Mouse (Mus musculus): ENCODE measurements around the gene Ube2b. TPM values are rescaled to one million over a fixed set of nuclear protein-coding genes. Genes with fewer than 3 reads are reported as not detected.

The Ube2b gene
- polyA plus RNA-seq, 1 experiment from 2014 or later, result 215 TPM

DNA sequence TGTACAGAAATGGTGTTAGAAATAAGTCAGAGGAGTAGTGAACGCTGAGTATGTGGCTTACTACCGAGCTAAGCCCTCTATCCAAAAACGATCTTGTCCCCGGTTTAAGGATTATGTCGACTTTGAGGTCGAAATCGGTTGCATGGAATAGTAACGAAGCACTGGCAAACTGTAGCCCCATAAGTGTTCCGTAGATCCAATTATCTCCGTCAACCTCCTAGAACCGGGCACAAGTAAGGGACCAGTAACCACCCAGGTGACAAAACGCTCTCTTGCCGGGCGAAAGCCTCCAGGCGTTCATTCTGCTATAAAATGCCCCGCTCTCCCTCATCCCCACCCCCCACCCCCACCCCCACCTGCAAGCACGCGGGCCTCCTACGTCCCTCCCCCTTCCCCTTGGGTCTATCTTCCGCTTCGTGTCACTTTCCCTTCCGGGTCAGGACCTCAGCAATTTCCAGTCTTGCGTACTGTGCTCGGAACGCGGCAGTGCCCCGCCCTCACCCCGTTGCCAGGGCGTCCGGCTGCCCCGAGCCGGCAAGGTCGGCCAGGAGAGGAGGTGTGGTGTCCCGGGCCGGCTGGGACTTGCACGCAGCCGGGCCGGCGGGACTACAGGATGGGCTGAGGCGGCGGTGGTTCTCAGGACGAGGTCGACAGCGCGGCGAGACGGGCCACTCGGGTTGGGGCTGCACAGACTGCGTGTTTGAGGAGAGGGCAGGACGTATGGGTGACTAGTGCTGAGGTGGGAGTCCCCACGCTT is 3.4 kb upstream of the Ube2b start, which contains the start of gene Cdkl3:
Gene Cdkl3 (plus strand): TSS at position 450 of the 757 bp plus-strand sequence.
- under 1% methylated on average over 51 of the region's 51 CpGs for WGBS
- H3K27me3 ChIP-seq, result no peaks in the 10 kb centered on the region

DNA sequence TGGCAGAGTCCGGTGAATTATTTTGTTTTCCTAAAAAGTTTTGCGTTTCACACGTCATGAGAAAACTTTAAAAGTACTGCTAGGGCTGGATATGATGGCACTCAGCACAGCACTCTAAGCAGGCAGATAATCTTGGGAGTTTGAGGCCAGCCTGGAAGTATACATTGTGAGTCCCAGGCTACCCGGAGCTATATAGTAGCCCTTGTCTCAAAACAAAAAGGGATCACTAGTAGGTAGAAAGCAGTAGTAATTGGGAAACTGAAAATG is 2.9 kb upstream of the Ube2b start:
- Histone ChIP-seq H3K9me3 (no peaks in the 10 kb centered on the region), H3K36me3 (no peaks in the 10 kb centered on the region), H3K27ac (peak overlapping the region; percentile 93), H3K27me3 (no peaks in the 10 kb centered on the region), H3K4me3 (peak overlapping the region; percentile 86), H3K4me2 (peak overlapping the region; percentile 70), H3K4me1 (peaks cover 32% of the 10 kb centered on the region), H3K9ac (peak overlapping the region; percentile 79)
- WGBS, result 17% methylated on average over 4 of the region's 4 CpGs
- ATAC-seq (ENCODE audit: borderline replicate concordance, extremely low read depth, low FRiP score, low TSS enrichment), result no peak

More for the DNA sequence above, 3.4 kb upstream of the Ube2b start, which contains the start of gene Cdkl3:
- H3K27ac ChIP-seq, result peak within 1 kb of the TSS; percentile 95
- H3K9me3 ChIP-seq, result no peaks in the 10 kb centered on the region
- H3K4me2 ChIP-seq, result peak within 1 kb of the TSS; percentile 70
- H3K4me3 ChIP-seq, result peak within 1 kb of the TSS; percentile 86
- peak within 1 kb of the TSS; percentile 79 for H3K9ac ChIP-seq
- peaks cover 27% of the 10 kb centered on the region for H3K4me1 ChIP-seq
- no peaks in the 10 kb centered on the region for H3K36me3 ChIP-seq
- peak; percentile 88 for ATAC-seq (ENCODE audit: borderline replicate concordance, extremely low read depth, low FRiP score, low TSS enrichment)

DNA sequence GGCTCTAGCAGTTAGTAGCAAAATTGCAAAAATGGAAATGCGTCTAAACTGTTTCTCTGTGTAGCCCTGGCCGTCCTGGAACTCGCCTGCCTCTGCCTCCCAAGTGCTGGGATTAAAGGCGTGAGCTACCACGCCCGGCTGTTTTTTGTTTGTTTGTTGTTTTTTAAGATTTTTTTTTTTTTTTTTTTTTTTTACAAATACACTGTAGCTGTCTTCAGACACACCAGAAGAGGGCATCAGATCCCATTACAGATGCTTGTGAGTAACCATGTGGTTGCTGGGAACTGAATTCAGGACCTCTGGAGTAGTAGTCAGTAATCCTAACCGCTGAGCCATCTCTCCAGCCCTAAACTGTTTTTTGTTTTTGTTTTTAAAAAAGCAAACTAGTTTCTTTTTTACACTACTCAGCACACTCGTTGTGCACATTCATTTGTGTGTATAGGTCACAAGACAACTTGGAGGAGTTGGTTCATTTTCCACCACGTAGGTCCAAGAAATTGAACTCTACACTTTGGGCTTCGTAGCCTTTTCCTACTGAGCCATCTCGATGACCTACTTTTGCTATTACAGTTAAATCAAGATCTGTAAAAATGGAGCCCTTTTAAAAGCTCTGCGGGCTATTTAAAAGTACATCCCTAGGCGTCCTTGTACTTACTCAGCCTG is 2.4 kb upstream of the Ube2b start:
- peak overlapping the region; percentile 93 for H3K27ac ChIP-seq
- H3K36me3 ChIP-seq, result no peaks in the 10 kb centered on the region
- H3K4me2 ChIP-seq, result peak overlapping the region; percentile 70
- H3K4me1 ChIP-seq, result peaks cover 36% of the 10 kb centered on the region
- peak overlapping the region; percentile 79 for H3K9ac ChIP-seq
- H3K9me3 ChIP-seq, result no peaks in the 10 kb centered on the region
- peak overlapping the region; percentile 86 for H3K4me3 ChIP-seq
- WGBS, result 73% methylated on average over 13 of the region's 13 CpGs
- H3K27me3 ChIP-seq, result no peaks in the 10 kb centered on the region
- ATAC-seq (ENCODE audit: borderline replicate concordance, extremely low read depth, low FRiP score, low TSS enrichment), result no peak

DNA sequence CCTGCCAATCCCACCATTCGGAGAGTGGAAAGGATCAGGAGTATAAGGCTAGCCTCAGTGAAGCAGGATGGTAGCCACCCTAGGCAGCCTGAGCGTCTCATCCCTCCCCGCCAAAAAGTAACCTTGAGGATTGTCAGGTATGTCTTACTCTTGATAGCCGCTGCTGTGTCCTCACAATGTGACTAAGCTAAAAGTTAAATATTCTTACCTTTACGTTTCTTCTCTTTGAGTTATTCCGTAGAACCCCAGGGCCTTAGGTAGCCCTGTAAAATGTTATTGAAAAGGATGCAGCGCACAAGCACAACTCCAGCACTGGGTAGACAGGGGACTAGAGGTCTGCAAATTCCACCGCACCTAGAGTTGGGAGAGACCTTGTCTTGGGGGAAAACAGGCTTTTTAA is 1.3 kb upstream of the Ube2b start:
- H3K4me1 ChIP-seq, result peaks cover 42% of the 10 kb centered on the region
- 89% methylated on average over 8 of the region's 8 CpGs for WGBS
- no peak overlapping the region for H3K4me3 ChIP-seq
- H3K9me3 ChIP-seq, result no peaks in the 10 kb centered on the region
- no peak overlapping the region; the same call in 1 of the 2 replicates for H3K27ac ChIP-seq
- peak overlapping the region; percentile 69; the same call in 1 of the 2 replicates for H3K4me2 ChIP-seq
- H3K27me3 ChIP-seq, result no peaks in the 10 kb centered on the region
- ATAC-seq (ENCODE audit: borderline replicate concordance, extremely low read depth, low FRiP score, low TSS enrichment), result no peak
- no peak overlapping the region for H3K9ac ChIP-seq
- peaks cover 9% of the 10 kb centered on the region for H3K36me3 ChIP-seq

DNA sequence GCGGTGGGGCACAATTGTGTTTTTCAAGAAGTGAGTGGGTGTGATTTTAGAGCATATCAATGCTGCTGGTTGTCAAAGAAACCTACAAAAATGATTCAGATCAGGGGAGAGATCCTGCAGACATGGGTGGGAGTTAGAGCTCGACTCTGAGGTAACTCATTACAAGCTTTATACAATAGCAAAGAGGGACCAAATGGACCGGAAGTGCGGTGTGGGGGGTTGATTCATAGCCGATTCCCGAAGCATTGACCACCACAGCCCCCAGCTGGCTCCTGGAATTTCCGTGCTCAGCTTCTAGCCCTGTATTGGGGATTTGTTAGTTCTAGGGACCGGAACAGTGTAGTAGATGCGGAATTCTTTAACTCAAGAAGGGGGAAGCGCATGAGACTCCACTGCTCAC is 779 bp upstream of the Ube2b start:
- Histone ChIP-seq H3K27me3 (no peaks in the 10 kb centered on the region), H3K4me3 (peak overlapping the region; percentile 93; the same call in 1 of the 2 replicates), H3K36me3 (peaks cover 14% of the 10 kb centered on the region), H3K4me1 (peaks cover 42% of the 10 kb centered on the region), H3K27ac (peak overlapping the region; percentile 98), H3K9ac (no peak overlapping the region), H3K4me2 (peak overlapping the region; percentile 69), H3K9me3 (no peaks in the 10 kb centered on the region)
- WGBS, result 67% methylated on average over 10 of the region's 10 CpGs
- no peak for ATAC-seq (ENCODE audit: borderline replicate concordance, extremely low read depth, low FRiP score, low TSS enrichment)

DNA sequence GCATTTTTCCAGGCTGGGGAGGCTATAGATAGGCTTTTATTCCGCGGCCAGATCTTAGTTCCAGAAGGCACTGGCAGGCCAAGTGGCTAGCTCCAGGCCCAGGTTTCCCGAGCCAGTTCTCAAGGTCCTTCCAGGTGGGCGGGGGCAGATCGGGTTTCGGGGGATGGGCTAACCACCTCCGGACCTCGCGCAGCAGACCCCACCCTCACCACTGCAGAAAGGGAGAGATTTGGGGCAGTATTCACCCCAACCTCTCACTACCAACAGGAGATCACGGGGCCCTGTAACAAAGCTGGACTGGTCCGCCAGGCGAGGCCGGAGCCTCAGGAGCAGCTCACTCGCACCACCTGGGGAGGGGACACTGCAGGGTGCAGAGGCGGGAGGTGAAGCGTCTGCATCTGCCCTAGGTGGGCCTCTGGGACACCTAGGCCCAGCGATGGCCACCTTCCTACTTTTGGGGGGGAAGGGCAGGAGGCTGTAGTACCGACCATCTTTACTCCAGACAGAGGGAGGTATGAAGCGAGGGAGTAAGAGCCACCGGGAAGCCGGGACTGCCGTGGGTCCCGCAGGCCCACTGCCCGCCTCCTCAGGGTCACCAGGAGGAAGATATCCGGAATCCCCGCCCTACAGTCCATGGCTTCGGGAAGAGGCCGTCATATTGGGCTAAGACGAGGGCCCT is 812 bp downstream of the Ube2b start:
- Histone ChIP-seq H3K27me3 (no peaks in the 10 kb centered on the region), H3K36me3 (peaks cover 30% of the 10 kb centered on the region), H3K9me3 (no peaks in the 10 kb centered on the region), H3K4me3 (peak overlapping the region; percentile 93), H3K4me1 (peaks cover 35% of the 10 kb centered on the region), H3K4me2 (peak overlapping the region; percentile 69), H3K9ac (peak overlapping the region; percentile 93), H3K27ac (peak overlapping the region; percentile 98)
- under 1% methylated on average over 29 of the region's 29 CpGs for WGBS
- peak; percentile 16 for ATAC-seq (ENCODE audit: borderline replicate concordance, extremely low read depth, low FRiP score, low TSS enrichment)

DNA sequence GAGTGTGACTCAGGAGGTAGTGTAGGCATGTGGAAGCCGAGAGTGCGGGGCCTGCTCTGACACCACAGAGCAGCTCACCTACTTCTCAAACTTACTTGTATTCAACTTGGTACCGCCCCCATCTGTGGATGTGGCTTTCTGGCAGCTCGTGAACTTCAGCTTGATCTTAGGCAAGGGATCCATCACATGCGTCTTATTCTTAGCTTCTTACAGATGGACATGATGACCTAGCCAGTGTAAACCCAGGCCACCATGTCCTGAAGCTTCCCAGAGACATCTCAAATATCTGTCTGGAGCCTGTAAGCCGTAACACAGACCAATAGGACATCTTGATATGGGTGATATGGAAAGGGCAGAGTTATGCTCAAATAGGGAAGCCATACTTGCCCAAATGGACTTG is 28.9 kb downstream of the Ube2b start:
- Histone ChIP-seq H3K27me3 (no peaks in the 10 kb centered on the region), H3K36me3 (peaks cover 62% of the 10 kb centered on the region), H3K9ac (no peak overlapping the region), H3K4me3 (no peak overlapping the region), H3K27ac (no peak overlapping the region), H3K4me1 (peaks cover 11% of the 10 kb centered on the region), H3K9me3 (no peaks in the 10 kb centered on the region), H3K4me2 (no peak overlapping the region)
- ATAC-seq (ENCODE audit: borderline replicate concordance, extremely low read depth, low FRiP score, low TSS enrichment), result no peak
- whole genome bisulfite sequencing, result 93% methylated on average over 6 of the region's 6 CpGs

DNA sequence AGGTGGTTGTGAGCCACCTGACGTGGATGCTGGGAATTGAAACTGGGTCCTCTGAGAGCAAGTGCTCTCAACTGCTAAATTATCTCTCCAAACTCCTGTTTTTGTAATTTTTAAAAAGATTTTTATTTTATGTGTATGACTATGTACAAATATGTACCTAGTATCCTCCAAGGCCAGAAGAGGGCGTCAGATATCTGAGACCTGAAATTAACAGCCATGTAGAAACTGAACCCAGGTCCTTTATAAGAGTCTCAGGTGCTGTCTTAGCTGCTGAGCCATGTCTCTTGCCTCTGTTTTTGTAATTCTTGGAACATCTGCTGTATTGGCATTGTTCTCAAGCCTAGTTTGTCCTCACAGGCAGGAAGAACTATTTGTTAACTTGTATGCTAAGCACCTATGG is 31.1 kb downstream of the Ube2b start:
- Histone ChIP-seq H3K36me3 (peaks cover 51% of the 10 kb centered on the region), H3K9me3 (no peaks in the 10 kb centered on the region), H3K4me2 (no peak overlapping the region), H3K4me1 (peaks cover 11% of the 10 kb centered on the region), H3K27ac (no peak overlapping the region), H3K9ac (no peak overlapping the region), H3K4me3 (no peak overlapping the region), H3K27me3 (no peaks in the 10 kb centered on the region)
- 92% methylated on average over 2 of the region's 2 CpGs for WGBS
- no peak for ATAC-seq (ENCODE audit: borderline replicate concordance, extremely low read depth, low FRiP score, low TSS enrichment)

DNA sequence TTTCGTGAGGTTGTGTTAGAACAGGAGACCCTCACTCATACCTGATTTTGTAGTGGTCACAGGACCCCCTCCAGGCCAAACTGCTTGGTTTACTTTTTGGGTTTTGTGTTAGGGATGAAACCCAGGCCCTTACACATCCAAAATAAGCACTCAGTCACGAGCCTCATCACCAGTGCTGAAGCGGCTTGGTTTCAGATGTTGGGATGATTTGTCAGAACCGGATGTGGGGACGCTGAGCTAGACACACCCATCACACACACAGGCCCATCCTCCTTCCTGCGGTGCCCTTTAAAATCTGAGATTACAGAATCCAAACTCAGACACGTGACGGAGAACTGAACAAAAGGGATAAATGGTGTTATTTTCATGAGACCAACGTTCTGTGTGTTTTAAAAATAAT is 31.7 kb downstream of the Ube2b start:
- H3K4me1 ChIP-seq, result peaks cover 11% of the 10 kb centered on the region
- H3K9ac ChIP-seq, result no peak overlapping the region
- WGBS, result 93% methylated on average over 9 of the region's 9 CpGs
- no peak overlapping the region for H3K27ac ChIP-seq
- H3K4me3 ChIP-seq, result peak overlapping the region; percentile 56; the same call in 1 of the 2 replicates
- no peaks in the 10 kb centered on the region for H3K27me3 ChIP-seq
- ATAC-seq (ENCODE audit: borderline replicate concordance, extremely low read depth, low FRiP score, low TSS enrichment), result no peak
- H3K36me3 ChIP-seq, result peaks cover 48% of the 10 kb centered on the region
- H3K9me3 ChIP-seq, result no peaks in the 10 kb centered on the region
- peak overlapping the region; percentile 76 for H3K4me2 ChIP-seq

DNA sequence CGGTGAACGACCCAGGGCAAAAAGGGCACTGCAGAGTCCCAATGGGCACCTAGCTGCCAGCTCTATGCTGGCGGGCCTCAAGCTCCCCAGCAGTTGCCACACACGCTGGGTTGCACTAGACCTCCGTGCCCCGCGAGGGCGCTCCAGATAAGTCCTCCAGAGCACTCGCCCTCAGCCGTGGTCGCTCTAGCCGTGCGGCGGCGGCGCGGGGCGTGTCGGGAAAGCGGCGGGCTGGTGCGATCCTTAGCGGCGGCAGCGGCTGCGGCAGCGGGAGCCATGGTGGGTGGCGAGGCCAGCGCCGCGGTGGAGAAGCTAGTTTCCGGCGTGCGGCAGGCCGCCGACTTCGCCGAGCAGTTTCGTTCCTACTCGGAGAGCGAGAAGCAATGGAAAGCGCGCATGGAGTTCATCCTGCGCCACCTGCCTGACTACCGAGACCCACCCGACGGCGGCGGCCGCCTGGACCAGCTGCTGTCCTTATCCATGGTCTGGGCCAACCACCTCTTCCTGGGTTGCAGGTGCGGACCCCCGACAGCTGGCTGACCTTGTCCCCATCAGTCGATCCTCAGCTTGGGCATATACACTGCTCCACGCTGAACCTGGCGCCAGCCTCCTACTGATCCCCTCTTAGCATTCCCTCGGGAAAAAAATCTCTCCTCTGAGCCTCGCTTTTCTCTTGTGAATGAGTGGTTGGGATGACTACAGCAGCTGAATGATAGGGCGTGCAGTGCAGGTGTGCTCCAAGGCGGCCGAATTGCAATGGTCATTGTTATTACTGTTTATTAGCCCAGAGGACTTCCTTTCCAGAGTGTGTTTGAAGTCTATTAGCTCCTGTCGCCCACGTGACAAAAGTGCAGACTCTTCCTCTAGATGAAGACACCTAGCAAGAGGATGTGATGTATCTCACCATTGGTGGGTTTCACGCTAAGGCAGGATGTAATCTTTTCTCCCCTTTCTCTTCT is 32.8 kb downstream of the Ube2b start, which contains the start of gene Cdkn2aipnl:
Gene Cdkn2aipnl (plus strand): TSS at position 219 of the 959 bp plus-strand sequence.
- H3K27ac ChIP-seq, result peak within 1 kb of the TSS; percentile 58; the same call in 1 of the 2 replicates
- whole genome bisulfite sequencing, result 1% methylated on average over 60 of the region's 63 CpGs
- H3K9me3 ChIP-seq, result no peaks in the 10 kb centered on the region
- H3K9ac ChIP-seq, result peak within 1 kb of the TSS; percentile 58
- peak within 1 kb of the TSS; percentile 76 for H3K4me2 ChIP-seq
- H3K4me1 ChIP-seq, result peaks cover 11% of the 10 kb centered on the region
- no peaks in the 10 kb centered on the region for H3K27me3 ChIP-seq
- H3K36me3 ChIP-seq, result peaks cover 37% of the 10 kb centered on the region
- peak; percentile 96 for ATAC-seq (ENCODE audit: borderline replicate concordance, extremely low read depth, low FRiP score, low TSS enrichment)
- peak within 1 kb of the TSS; percentile 56 for H3K4me3 ChIP-seq

DNA sequence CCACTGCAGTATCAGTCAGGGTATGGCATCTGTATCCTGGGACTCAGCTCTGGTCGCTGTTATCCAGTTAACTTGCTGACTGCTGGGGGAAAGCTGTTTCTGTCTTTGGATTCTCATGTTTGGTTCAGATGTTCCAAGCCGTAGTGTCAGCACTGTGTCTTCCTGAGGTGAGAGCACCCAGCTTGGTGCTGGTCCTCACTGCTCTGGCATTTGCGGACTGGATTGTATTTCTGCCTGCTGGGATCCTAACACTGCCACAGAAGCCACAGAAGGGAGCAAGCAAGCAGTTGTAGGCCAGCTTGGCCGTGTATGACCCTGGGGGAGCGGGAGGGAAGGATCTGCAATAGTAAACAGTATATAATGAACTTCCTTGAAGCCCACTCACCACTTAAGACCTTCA is 33.9 kb downstream of the Ube2b start:
- Histone ChIP-seq H3K36me3 (peaks cover 26% of the 10 kb centered on the region), H3K9ac (no peak overlapping the region), H3K4me2 (no peak overlapping the region), H3K9me3 (no peaks in the 10 kb centered on the region), H3K27ac (no peak overlapping the region), H3K27me3 (no peaks in the 10 kb centered on the region), H3K4me3 (no peak overlapping the region), H3K4me1 (peaks cover 11% of the 10 kb centered on the region)
- ATAC-seq (ENCODE audit: borderline replicate concordance, extremely low read depth, low FRiP score, low TSS enrichment), result no peak
- WGBS, result 69% methylated on average over 5 of the region's 5 CpGs
